Mouse (Mus musculus) kidney, adult 18-20 months (tissue): ENCODE results near the gene Tmem268.
A peak's percentile ranks its signal among the peaks of the same experiment; 100 is the strongest.

ENCODE experiments used
- DNase-seq: peaks from one replicate; pipeline ENCODE4 v3.0.0; 2021

The Tmem268 gene

DNA sequence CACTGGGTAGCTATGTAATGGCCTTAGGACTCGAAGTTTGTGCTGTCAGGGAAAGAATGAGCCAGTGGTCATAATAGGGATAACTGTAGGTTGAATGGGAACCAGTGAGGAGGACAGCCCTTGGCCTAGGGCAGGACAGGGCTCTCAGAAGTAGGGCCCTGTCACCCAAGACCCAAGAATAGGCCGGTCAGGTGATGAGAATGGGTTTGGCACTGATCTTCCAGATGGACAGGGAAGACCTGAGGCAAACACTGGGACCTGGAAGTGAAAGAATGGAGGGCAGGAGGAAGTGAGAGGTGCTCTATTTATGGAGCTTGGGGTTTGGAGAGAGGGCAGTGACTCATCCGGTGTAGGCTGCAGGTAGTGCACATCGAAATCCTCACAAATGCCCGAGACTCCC, 1.9 kb upstream of the Tmem268 start:
- DNase-seq: no peak

GRCm38 (mm10) chr4:63557124-63558059, 1.2 kb upstream of the Tmem268 start:
- DNase-seq: peak; percentile 35

- DNase-seq: peak; percentile 21
These were observed 631 bp downstream of the Tmem268 start for GRCm38 (mm10) chr4:63559127-63559697.

DNA sequence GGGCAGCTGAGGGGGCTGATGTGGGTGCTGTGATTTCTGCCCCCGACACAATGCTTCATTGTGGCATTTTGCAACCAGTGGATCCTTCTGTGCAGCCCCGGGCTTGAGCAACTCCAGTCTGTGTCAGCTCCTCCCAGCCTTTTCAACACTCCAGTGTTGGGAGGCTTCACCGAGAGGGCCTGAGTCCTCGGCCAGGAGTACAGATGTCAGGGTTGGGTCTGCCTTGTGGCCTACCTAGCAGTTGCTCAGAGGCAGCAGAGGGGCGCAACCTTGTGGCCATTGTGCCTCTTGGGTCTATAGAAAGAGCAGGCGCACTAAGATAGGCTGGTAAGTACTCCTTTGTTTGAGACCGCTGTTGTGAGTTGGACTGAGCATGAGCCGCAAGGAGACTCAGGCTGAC, 1.5 kb downstream of the Tmem268 start:
- no peak for DNase-seq

GRCm38 (mm10) chr4:63561861-63562675, 3.5 kb downstream of the Tmem268 start:
- DNase-seq: peak; percentile 13

GRCm38 (mm10) chr4:63562742-63563141, 4.2 kb downstream of the Tmem268 start:
- no peak for DNase-seq

GRCm38 (mm10) chr4:63567712-63568390, 9.3 kb downstream of the Tmem268 start:
- no peak for DNase-seq

GRCm38 (mm10) chr4:63569322-63569721, 10.7 kb downstream of the Tmem268 start:
- DNase-seq: no peak

DNA sequence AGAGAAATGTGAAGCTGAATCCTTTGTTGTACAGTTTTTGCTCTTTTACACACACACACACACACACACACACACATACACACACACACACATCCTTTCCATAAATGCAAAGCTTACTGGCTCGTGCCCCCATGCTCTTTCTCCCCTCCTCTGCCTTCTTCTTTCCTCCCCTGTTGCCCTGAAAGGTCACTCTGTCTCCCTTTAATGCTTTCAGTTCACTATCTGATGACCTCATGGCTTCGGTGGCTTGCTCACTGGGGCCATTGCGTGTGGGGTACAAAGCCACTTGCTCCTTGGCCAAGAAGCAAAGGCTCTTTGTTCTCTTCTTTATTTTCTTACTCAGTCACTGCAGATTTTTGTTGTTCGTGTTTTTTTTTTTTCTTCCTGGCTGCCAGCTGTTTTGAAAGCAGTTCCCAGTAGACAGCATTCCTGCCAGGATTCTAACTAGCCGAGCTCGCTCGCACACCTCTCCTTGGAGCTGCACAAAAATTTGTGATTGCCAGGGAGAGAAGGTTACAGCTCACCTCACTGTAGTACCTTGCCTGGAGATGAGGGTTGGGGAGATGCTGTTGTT, 11.7 kb downstream of the Tmem268 start:
- no peak for DNase-seq

- DNase-seq: no peak
These were observed 14.0 kb downstream of the Tmem268 start for GRCm38 (mm10) chr4:63572621-63573020.

GRCm38 (mm10) chr4:63579649-63580048, 21.1 kb downstream of the Tmem268 start:
- DNase-seq: no peak

DNA sequence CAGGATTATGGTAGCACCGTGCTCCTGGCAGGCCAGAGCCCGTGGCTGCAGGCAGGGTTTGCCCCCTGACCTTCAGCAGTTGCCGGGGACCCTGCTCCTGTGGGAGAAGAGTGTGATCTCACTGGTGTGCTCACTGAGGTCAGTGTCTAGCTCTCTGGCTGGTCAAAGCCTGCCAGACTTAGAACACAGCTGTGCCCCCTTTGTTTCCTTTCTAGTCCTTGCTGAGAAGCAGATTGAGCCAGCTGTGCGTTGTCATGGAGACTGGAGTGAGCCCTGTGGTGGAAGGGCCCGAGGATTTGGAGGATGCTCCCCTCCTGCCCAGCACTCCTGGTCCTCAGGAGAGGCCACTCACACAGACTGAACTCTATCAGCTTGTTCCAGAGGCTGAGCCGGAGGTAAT, 21.5 kb downstream of the Tmem268 start:
- no peak for DNase-seq

GRCm38 (mm10) chr4:63582580-63582979, 24.0 kb downstream of the Tmem268 start:
- no peak for DNase-seq

DNA sequence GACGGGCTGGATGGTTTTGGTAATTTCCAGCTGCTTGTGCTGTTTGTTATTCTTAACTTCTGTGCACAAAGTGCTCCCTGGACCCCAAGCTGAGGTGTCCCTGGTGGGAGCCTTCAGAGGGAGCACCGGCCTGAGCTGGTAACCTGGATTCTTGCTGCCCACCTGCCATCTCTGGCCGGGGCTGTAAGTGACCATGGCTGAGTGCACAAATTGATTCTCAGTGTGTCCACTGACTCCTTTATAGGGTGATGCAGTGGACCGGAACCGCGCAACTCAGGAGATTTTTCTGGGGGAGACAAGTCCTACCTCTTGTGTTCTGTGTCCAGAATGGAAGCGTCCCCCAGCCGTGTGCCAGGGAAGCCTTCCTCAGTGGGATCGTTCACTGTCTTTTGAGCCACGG, 26.6 kb downstream of the Tmem268 start:
- DNase-seq: no peak

- DNase-seq: no peak
These were observed 27.7 kb downstream of the Tmem268 start for GRCm38 (mm10) chr4:63586240-63586639.

DNA sequence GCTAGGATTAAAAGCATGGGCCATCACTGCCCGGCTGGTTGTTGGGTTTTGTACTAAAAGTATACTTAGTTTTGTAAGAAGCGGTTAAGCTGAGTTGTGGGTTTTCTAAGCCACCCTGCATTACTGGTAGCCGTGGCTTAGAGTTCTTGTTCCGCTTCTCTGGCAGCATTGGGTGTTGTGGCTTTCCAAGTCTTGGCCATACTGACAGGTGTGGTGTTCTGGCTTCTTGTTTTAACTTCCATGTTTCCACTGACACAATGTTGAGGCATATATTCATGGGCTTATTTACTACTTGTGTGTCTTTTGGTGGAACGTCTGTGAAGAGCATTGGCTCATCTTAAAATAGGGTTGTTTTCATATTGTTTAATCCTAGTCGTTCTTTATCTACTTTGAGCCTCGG, 31.4 kb downstream of the Tmem268 start:
- DNase-seq: no peak

- DNase-seq: no peak
These were observed 32.0 kb downstream of the Tmem268 start for GRCm38 (mm10) chr4:63590538-63590937.

GRCm38 (mm10) chr4:63594459-63595110, 36.0 kb downstream of the Tmem268 start:
- DNase-seq: no peak

DNA sequence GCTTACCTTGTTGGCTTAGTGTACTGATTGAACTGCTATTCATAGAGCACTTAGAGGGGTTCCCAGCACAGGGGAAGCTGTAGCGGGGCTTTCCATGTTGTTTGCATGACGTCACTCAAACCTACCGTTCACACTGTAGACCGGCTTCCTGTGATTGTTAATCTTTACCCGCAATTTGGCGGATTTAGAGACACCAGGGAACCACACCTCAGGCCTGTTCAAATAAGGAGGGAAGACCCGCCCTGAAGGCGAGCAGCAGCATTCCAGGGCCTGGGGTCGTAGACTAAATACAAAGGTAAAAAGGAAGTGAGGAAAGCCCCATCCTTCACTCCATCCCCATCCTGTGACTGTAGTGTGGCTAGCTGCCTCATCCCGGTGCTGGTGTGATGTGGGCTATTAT, 36.7 kb downstream of the Tmem268 start:
- DNase-seq: no peak

- no peak for DNase-seq
These were observed 37.4 kb downstream of the Tmem268 start for GRCm38 (mm10) chr4:63596010-63596409.

- peak; percentile 21 for DNase-seq
These were observed 42.2 kb downstream of the Tmem268 start for GRCm38 (mm10) chr4:63600786-63601185.

- DNase-seq: no peak
These were observed 42.7 kb downstream of the Tmem268 start for GRCm38 (mm10) chr4:63601263-63601662.
